Mouse (Mus musculus): ENCODE results near the gene Atp10b. TPM values are rescaled to one million over a fixed set of nuclear protein-coding genes. Genes with fewer than 3 reads are reported as not detected.
"Not testable (repeated sequence)": the region's sequence is repeated elsewhere in the genome, so short reads cannot be mapped to it uniquely, and the experiment has no call there.

Atp10b gene
- not detected for total RNA-seq (2021)

DNA sequence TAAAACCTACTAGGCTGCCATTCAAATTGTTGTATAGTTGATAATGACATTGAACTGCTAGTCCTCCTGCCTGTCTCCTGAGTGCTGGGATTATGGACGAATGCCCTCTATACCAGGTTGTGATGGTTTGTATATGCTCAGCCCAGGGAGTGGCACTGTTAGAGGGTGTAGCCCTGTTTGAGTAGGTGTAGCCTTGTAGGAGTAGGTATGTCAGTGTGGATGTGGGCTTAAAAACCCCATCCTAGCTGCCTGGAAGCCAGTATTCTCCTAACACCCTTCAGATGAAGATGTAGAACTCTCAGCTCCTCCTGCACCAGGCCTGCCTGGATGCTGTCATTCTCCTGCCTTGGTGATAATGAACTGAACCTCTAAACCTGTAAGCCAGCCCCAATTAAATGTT is at the start of gene Atp10b:
Gene Atp10b (plus strand): TSS at position 301 of the 400 bp plus-strand sequence.
- no peak for DNase-seq (ENCODE audit: low spot score)
- intact Hi-C loops (cut with DNase I) = no loop called here

- intact Hi-C loops (cut with DNase I) = no loop called here
- no peak for DNase-seq (ENCODE audit: low spot score)
These were observed 48.3 kb upstream of the Atp10b start for GRCm38 (mm10) chr11:43101357-43101756.

GRCm38 (mm10) chr11:43125908-43126477 is 23.7 kb upstream of the Atp10b start:
- intact Hi-C loops (cut with DNase I) = no loop called here
- DNase-seq (ENCODE audit: low spot score) = no peak

DNA sequence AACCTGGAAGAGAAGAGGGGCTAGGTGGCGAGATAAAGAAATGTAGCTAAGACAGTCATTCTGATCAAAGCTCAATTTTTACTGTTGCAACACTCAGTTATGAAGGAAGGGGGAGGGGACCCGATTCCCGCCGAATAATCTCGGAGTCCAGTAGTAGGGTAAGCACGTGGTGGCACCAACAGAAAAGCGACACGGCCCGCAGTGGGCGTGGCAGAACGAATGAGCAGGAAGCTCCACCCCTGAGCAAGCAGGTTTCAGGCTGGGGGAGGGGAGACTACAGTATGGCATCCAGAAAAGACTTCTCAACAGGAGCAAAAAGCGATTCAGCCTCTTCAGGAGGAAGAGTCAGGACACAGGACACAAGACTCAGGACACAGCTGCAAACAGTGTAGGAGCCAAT is 23.1 kb upstream of the Atp10b start:
- DNase-seq (ENCODE audit: low spot score); intact Hi-C loops (cut with DNase I): not testable (repeated sequence)

GRCm38 (mm10) chr11:43141296-43141695 is 8.4 kb upstream of the Atp10b start:
- no peak for DNase-seq (ENCODE audit: low spot score)
- intact Hi-C loops (cut with DNase I) = no loop called here

DNA sequence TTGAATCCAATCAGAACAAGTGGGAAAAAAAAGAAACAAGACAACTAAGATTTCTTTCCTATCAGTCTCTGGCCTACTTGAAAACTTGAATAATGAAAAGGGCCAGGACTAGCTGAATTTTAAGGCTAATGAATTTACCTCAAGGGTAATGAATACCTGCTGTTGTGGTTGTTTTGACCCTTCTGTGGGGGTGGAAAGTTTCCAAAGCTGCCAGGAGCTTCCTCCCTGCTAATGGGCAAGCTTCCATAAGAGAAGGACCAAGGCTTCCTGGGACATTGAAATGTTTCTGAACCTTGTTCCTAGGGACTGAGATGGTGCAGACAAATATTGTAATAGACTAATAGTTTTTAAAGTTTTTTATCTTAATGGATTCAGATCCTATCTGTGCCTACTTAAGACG is 6.9 kb upstream of the Atp10b start:
- no peak for DNase-seq (ENCODE audit: low spot score)
- intact Hi-C loops (cut with DNase I) = no loop called here

- intact Hi-C loops (cut with DNase I) = no loop called here
- no peak for DNase-seq (ENCODE audit: low spot score)
These were observed 5.5 kb upstream of the Atp10b start for GRCm38 (mm10) chr11:43144178-43144577.

GRCm38 (mm10) chr11:43144882-43145281 is 4.8 kb upstream of the Atp10b start:
- intact Hi-C loops (cut with DNase I); DNase-seq (ENCODE audit: low spot score): not testable (repeated sequence)

GRCm38 (mm10) chr11:43147380-43147779 is 2.3 kb upstream of the Atp10b start:
- DNase-seq (ENCODE audit: low spot score) = no peak
- intact Hi-C loops (cut with DNase I) = no loop called here

- intact Hi-C loops (cut with DNase I) = no loop called here
- DNase-seq (ENCODE audit: low spot score) = no peak
These were observed 1.3 kb upstream of the Atp10b start for GRCm38 (mm10) chr11:43148341-43148740.

- intact Hi-C loops (cut with DNase I) = no loop called here
- DNase-seq (ENCODE audit: low spot score) = no peak
These were observed 5.3 kb downstream of the Atp10b start for GRCm38 (mm10) chr11:43155004-43155403.

GRCm38 (mm10) chr11:43155417-43155816 is 5.7 kb downstream of the Atp10b start:
- intact Hi-C loops (cut with DNase I) = no loop called here
- DNase-seq (ENCODE audit: low spot score) = no peak

DNA sequence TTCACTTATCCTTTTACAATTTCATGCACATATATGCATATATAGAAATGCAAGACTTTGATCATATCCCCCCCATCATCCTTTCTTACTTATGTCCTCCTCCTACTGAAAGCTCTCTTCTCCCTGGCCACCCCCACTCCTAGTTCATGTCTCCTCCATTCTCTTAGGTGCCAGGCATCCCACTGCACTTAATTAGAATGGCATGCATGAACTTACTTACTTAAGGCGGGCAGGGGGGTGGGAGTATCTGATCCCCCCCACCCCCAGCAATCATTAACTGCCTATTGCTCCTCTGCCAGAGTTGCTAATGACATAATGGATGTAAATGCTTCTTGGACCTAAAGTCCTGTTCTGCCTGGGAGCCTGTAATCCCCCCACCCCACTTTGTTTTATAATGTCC is 9.1 kb downstream of the Atp10b start:
- DNase-seq (ENCODE audit: low spot score) = no peak
- intact Hi-C loops (cut with DNase I) = no loop called here

GRCm38 (mm10) chr11:43160188-43160942 is 10.7 kb downstream of the Atp10b start:
- DNase-seq (ENCODE audit: low spot score) = no peak
- intact Hi-C loops (cut with DNase I) = no loop called here

DNA sequence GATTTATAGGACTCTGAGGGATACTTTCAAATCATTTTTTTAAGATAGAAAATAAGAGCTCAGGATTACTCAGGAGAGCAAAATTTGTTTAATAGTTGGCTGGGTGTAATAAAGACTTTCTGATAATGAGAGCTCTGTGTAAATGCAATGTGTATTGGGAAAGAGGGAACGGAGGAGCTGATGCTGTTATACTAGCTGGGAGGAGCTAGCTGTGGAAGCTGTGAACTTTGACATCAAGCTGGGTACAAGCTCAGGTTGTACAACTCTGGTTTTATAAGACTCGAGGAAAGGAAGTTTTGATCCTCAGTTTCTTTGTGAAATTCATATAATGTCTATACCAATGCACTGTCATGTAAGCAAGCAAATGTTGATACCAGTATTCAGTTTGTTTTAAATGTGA is 20.9 kb downstream of the Atp10b start:
- intact Hi-C loops (cut with DNase I) = no loop called here
- DNase-seq (ENCODE audit: low spot score) = no peak

GRCm38 (mm10) chr11:43174359-43175116 is 24.9 kb downstream of the Atp10b start:
- no peak for DNase-seq (ENCODE audit: low spot score)
- intact Hi-C loops (cut with DNase I) = no loop called here

DNA sequence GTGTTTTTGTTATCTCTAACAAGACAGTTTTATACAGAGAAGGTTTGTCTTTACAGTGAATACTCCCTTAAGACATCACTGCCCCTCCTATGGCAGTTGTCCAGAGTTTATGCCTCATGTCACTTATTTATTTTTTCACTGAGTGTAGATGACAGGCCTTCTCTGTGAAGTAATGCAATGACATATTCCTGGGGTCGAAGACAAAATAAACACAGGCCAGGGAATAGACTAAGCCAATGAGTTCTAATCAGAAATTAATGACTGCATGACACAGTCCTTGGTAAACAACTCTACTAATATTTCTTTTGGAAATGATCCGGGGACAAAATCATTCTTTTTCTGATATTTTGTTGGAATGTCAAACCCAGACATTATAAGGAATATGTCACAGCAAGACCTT is 32.7 kb downstream of the Atp10b start:
- intact Hi-C loops (cut with DNase I) = no loop called here
- DNase-seq (ENCODE audit: low spot score) = no peak

- intact Hi-C loops (cut with DNase I) = no loop called here
- no peak for DNase-seq (ENCODE audit: low spot score)
These were observed 33.1 kb downstream of the Atp10b start for GRCm38 (mm10) chr11:43182816-43183215.

DNA sequence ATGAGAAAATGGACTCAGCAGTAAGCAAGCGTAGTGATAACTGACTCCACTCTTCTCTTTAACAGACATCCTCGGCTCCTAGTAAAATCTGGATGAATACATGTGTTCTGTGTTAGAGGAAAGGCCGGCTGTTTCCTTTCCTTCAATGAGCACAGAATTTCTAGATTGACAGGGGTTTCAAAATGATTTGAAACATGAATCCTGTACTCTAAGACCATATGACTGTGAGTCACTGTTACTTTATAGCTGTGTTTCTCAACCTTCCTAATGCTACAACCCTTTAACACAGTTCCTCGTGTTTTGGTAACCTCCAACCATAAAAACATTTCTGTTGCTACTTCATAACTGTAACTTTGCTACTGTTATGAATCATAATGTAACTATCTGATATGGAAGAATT is 33.8 kb downstream of the Atp10b start:
- no peak for DNase-seq (ENCODE audit: low spot score)
- intact Hi-C loops (cut with DNase I) = no loop called here

DNA sequence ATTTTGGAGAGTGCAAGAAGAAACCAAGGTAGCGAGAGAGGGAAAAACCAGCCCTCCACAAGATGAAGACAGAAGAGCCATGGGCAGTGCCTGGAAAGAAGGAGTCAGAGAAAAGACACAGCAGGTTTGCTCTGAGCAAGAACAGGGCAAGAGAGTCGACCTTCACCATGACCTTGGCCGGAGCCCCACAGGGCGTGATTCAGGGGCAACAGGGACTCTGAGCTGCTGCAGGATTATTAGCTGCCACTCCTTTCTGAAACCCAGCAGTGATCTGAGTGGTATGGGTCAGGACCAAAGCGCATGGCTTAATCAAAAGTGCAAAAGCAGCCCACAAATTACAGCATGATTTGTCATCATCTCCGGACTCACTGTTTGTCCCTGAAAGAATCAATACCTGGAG is 36.6 kb downstream of the Atp10b start:
- intact Hi-C loops (cut with DNase I) = no loop called here

More for the DNA sequence above, 36.6 kb downstream of the Atp10b start:
- no peak for DNase-seq (ENCODE audit: low spot score)

Measured in heart, postnatal 25 days (tissue).